Mouse (Mus musculus) adrenal gland, postnatal 14 days (tissue): ENCODE results near the gene Cops6. TPM values are rescaled to one million over a fixed set of nuclear protein-coding genes. Genes with fewer than 3 reads are reported as not detected.
A peak's percentile ranks its signal among the peaks of the same experiment; 100 is the strongest.

Source experiments
- DNase-seq: peaks from one replicate; pipeline ENCODE4 v3.0.0; 2021; ENCODE audit warnings: mixed read lengths
- long read RNA-seq, 2 experiments: library from polyadenylated mRNA; stranded (forward); transcript quantifications; one replicate each; pipeline ENCODE4 v2.0.0; 2021
- total RNA-seq: library from RNA; stranded (reverse); gene quantifications from 2 replicates; pipeline ENCODE4 v1.2.3, GENCODE M21; 2021

The Cops6 gene
- 149 and 153 TPM in 2 replicates for total RNA-seq
- long read RNA-seq, experiment 1, transcript Cops6-202 (10 exons, 1,098 nt), result minor isoform, 5 of 317 reads
- long read RNA-seq, experiment 1, transcript Cops6-201 (10 exons, 1,787 nt), result major isoform, 294 of 317 reads
- long read RNA-seq, experiment 1, partial matches to known transcripts, result 11 of 317 reads
- long read RNA-seq, experiment 1, other reads (novel, unspliced or antisense), result 7 of 317 reads
- long read RNA-seq, experiment 2, transcript Cops6-201 (10 exons, 1,787 nt), result major isoform, 284 of 310 reads
- long read RNA-seq, experiment 2, partial matches to known transcripts, result 7 of 310 reads
- long read RNA-seq, experiment 2, other reads (novel, unspliced or antisense), result 15 of 310 reads

DNA sequence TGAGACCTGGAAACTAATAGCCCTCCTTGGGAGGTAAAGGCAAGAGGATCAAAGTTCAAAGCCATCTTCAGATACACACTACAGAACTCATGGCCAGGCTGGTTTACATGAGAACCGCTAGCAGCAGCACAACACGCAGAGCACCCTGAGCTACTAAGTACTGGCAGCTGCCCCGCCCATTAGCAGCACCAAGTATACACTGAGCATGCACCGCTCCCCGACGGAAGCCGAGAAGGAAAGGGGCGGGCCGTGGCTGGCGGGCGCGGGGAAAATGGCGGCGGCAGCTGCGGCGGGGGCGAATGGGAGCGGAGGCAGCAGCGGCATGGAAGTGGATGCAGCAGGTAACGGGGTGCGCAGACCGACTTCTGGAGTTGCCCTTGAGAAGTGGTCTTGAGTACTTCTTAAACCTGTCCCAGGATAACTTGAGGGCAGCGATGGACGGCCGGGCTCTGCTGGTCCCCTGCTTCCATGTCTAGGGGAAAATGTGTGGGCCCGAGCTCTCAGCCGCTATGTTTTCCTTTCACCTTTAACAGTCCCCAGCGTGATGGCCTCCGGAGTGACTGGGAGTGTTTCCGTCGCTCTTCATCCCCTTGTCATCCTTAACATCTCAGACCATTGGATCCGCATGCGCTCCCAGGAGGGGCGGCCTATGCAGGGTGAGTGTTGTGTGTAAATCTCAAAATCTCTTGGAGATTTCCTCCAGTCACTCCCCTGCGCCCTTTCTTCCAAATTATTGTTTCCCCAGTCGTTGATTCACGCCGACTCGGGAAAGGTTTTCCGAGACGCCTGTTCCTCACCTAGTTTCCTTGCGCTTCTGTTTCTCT, at the start of gene Cops6:
Gene Cops6, plus strand, starts transcription at position 230 of the 824 bp plus-strand sequence.
- DNase-seq, result peak; percentile 98

DNA sequence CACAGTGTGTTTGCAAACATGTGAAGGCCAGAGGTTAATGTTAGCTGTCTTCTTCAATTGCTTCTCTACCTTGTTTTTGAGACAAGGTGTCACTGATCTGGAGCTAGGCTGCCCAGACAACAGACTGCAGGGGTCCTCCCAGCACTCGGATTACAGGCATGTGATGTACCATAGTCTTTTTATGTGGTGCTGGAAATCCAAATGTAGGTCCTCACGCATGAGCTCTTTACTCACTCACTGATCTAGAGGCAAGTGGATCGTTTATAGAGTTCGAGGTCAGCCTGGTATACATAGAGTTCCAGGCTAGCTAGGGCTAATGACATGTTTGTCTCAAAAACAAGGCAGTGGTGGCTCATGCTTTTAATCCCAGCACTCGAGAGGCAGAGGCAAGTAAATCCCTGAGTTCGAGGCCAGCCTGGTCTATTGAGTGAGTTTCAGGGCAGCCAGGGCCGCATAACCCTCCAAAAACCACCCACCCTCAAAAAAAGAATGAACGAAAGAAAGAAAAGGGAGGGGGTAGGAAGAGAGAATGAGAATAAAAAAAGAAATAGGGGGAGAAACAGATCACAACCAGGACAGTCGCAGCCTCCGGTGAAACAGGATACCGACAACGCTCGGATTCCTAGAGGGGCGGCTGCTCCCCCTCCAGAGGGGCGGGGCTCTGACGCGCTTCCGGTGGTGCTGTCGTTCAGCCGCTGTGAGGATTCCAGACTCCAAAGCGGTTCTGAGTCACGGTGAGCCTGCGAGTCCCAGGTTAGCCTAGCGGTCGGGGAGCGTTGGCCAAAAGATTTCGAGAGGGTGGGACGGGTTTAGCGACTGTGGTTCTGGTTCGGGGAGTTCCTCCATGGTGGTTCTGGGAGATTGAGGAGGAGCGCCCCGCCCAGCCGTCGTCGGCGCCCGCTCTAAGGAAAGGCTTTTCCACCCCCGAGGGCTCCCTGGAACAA, 44.3 kb upstream of the Cops6 start, which contains the start of gene Zscan21:
Gene Zscan21, plus strand, starts transcription at position 649 of the 944 bp plus-strand sequence.
- DNase-seq, result peak; percentile 96

DNA sequence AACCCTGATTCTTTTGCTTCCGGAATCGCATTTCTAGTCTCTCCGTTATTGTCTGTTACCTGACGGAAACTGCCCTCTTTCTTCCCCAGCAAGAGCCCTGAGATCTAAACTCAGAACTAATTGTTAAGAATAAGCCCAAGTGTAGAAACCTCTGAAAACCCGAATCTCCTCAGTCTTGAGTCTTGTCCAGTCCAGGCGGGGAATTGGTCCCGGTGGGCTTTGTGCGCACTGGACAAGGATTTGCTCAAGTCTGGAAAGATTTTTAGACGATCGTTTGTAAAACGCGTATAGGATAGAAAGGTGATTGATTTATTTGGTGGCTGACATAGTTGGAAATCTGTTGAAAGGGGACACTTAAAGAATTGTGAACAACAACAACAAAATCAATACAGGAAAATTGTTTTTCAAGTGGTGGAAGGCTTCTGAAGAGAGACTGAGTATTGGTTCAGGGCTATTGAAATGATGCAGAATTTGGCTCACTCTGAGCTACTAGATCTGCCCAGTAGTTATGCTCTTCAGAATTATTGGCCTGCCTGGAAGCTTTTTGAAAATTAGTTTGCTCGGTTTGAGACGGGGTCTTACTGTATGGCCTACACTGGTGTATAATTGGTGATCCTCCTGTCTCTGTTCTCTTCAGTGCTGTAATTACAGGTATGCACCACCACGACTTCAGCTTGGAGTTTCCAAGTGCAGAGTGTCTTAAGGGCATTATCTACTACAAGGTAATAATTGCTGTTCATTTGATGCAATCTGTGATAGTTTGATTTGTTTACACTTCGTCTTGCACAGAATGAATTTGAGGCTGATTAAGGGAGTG, 43.5 kb upstream of the Cops6 start:
- no peak for DNase-seq

DNA sequence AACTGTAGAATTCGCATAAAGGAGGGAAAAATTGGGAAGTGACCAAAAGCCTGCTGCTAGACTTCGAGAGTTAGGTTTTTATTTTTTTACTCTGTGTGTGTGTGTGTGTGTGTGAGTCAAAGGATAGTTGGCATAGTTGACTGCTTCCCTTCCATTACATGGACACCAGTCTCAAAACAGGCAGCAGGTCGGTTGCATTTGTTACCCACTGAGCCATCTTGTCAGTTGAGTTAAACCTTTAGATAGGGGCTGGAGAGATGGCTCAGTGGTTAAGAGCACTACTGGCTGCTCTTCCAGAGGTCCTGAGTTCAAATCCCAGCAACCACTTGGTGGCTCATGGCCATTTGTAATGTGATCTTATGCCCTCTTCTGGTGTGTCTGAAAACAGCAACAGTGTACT, 42.8 kb upstream of the Cops6 start:
- DNase-seq, result no peak

DNA sequence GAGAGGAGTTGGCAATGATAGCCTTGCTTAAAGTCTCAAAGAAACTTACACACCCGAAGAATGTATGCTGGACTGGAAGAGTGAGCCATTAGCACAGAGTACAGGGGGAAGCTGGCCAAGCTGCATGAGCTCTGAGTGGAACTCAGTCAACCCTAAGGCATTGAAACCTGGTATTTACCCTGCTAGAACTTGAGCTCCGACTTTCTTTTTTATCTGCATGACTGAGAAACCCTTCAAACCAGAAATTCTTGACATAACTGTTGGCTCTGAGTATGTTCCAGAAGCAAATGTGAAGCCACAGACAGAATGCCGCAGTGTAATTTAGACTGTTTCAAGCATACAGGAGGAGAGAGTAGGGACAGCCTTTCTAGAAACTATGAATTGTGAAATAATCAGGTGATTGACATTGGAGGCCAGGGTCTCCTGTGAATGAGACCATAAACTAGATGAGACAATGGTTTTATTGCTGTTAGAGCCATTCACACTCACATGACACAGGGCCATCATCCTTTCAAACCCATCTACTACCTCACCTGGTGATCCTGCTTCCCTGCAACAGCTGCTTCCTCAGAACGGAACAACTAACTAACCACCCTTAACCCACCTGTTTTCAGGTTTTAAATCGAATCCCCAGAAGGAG, 28.3 kb upstream of the Cops6 start:
- DNase-seq, result no peak

DNA sequence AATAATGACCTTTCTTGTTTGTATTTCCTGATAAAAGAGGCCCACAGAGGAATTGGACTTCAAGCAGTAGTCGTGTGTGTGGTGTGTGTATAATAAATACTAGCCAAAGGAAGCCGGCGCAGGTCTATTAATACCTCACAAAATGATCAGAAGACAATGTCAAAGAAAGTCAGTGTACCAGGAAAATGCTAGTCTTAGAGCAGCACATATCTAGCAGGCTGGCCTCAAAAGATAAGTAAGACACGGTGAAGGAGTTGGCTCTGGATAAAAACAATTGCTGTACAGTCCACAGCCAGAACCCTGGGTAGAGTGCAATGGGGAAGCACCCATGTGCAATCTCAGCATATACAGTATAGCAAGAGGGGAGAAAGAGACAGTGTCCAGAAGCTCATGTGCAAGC, 23.6 kb upstream of the Cops6 start:
- no peak for DNase-seq

DNA sequence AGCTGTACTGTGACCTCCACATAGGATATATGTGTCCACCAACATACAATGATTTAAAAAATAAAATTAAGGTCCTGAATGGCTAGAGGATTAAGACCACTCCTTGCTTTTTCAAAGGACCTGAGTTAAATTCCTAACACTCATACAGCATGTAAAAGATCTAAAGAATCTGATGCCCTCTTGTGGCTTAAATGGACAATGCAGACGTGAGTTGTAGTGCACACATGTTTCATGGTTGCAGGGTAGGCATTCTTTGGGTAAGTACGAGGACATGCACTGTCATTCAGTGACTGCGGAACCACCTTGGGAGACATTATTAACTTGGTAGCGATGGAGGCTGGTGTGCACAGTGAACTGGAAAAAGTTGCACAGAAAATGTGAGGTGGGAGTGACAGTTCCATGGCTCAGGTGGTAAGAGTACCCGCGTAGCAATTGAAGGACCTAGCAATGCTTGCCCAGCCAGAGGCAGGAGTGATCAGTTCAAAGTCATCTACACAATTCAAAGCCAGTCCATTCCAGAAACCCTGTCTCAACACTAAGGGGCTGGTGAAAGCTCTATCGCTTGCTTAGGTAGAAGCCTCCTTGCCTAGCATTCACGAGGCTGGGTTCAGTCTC, 22.8 kb upstream of the Cops6 start:
- peak; percentile 54 for DNase-seq

DNA sequence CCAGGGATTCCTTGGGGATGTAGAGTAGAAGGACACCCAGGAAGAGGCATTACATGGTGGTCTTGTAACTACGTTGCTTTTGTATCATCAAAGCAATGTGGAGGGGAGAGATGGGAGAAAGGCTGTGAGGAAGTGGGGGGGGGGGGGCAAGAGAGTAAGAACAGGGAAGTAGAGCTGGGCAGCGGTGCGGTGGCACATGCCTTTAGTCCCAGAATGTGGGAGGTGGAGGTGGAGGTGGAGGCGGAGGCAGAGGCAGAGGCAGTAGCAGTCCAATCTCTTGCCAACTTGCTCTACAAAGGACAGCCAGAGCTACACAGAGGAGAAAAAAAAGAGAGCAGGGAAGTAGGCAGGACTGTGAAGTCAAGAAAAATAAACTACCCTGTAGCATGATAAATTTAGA, 22.3 kb upstream of the Cops6 start:
- DNase-seq, result no peak

DNA sequence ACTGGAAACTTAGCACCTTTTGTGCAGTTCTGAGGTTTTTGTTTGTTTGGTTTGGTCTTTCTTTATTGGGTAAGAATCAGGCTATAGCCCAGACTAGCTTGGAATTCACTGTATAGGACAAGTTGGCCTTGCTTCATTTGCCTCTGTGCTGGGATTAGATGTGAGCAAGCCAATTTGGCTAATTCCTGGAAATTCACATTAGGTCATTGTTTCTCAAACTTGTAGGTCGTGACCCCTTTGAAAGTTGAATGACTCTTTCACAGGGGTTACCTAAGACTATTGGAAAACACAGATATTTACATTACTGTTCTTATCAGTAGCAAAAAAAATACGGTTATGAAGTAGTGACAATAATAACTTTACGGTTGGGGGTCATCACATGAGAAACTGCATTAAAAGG, 6.5 kb upstream of the Cops6 start:
- no peak for DNase-seq

DNA sequence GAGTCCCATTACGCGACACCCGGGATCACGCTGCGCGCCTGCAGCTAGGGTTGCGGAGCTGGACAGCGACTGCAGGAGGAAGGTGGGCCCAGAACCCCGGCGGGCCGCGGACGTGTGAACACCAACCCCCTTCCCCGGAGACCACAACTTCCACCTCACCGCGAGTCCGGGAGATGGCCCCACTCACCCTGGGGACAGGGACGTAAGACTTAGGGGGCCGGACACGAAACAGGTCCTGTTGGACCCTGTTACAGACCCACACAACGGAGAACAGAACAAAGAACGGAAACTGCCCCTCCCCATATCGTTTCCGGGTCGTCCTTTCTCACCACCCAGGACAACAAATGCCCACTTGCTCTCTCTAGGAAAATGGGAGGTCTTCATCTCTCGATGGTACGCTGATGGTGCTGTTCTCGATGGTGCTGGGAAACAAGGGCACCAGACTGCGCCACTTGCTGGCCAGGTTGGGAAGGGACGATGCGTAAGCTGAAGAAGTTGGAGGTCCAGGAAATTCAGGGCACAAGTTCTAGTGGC, 5.4 kb upstream of the Cops6 start, which contains the start of gene Zfp113:
Gene Zfp113, minus strand, starts transcription at position 302 of the 534 bp plus-strand sequence.
- DNase-seq, result peak; percentile 93

DNA sequence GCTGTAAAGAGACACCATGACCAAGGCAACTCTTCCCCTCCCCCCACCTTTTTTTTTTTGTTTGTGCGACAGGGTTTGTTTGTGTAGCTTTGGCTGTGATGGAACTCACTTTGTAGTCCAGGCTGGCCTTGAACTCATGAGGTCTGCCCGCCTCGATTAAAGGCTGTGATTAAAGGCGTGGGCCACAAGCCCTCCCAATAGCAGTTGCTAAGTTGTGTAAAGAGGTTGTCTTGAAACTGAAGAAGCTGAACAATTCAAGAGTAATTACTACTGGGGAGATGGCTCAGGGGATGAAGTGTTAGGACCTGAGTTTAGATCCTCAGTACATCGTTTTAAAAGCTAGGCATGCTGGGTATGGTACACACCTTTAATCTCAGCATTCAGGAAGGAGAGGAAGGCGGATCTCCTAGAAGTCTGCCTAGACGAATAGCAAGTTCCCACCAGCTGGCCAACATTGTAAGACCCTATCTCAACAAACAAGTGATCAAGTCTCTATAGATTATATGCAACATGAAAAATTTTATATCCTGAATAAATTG, 578 bp upstream of the Cops6 start:
- DNase-seq, result no peak

DNA sequence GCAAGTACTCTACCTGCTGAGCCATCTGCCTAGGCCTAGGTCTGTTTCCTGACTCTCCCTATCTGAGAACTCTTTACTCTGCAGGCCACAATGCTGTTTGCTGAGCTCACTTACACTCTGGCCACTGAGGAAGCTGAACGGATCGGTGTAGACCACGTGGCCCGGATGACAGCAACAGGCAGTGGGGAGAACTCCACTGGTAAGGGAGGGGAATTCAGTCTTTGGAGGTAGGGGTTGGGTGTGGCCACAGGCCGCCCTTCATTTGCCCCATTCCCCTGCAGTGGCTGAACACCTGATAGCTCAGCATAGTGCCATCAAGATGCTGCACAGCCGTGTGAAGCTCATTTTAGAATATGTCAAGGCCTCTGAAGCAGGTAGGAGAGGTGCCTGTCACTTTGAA, 2.2 kb downstream of the Cops6 start:
- DNase-seq, result no peak

DNA sequence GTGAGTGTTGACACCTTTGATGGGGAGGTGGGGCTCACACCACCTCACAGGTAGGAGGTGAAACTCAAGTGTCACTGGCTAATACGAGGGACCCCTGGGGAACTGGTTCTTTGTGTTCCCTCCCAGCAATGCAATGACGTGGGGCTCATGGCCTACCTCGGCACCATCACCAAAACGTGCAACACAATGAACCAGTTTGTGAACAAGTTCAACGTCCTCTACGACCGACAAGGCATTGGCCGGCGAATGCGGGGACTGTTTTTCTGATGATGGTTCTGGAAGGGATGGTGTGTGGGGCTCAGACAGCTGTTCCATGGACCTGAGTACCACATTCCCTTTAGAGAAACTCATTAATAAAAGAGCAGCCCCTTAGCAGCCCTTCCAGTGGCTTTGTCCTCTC, 2.7 kb downstream of the Cops6 start:
- no peak for DNase-seq

DNA sequence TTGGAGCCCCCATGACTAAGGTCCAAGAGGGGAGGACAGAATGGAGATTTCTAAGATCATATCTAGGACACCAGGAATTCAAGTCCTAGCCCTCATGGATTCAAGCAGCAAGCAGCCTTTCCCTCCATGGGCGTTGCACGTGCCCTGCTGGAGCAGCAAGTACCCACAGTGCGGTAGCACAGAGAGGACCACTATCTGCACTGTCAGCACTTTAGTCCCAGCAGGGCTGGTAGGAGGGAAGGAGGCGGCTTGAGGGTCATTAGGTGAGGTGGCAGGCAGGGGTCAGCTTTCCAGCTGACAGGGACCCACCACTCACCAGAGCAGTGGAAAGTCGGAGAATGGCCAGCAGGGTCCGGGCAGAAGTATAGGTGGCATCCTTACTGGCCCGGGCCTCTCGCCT, 4.7 kb downstream of the Cops6 start:
- no peak for DNase-seq

DNA sequence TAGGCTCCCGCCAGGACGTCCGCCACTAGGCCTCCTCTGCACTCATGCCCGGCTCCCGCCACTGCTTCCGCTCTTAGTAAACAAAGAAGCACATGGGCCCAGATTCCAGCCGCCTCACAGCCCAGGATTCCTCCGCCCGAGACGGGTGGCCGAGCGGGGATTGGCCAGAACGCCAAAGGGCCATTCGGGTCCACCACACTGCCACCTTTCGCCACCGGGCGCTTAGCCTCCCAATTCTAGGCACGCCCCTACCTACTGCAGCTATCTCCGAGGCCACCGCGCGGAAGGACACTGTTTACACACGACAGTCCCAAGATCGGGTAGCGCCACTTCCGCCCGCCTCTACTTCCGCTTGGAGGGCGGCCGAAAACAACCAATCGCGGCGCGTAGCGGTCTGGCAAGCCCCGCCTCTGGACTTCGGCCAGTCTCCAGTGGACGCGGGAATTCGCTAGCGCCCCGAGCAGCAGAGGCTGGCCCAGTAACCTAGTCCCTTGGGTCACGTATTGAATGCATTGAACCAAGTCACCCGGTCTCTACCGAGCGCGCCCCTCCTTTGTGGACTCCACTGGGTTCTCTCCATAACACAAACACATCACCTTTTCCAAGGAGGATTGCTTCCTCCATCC, 10.2 kb downstream of the Cops6 start:
- peak; percentile 98 for DNase-seq

DNA sequence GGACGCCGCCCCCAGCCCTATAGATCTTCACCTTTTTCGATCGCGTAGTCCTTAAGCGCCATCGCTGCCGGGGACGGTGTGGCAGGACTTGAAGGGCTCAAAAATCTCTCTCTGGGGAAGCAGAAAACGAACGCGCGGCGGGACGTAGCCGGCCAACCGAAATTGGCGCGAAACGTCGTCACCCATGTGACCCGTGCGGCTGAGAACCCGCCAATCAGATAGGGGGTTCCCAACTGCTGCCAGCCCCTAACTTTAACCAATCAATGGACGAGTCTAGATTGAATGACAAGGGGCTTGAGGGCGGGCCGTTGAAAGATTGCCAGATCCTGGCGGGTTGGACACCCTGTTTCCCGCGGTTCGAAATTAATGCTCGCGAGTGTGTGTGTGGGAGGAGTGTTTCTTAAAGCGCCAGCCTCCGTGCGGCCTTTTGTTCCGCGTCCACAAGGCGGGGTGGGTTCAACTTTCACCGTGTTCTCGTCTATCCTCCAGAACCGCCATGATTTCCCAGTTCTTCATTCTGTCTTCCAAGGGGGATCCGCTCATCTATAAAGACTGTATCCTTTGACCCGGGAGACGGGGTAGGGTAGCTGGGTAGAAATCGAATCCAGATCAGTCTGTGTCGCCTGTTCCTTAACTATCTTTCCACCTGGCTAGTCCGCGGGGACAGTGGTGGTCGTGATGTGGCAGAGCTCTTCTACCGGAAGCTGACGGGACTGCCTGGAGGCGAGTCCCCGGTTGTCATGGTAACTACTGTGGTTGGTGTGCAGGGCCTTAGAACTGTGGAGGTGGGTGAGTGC, 11.0 kb downstream of the Cops6 start, which contains the start of the genes Ap4m1 and Mcm7:
Gene Ap4m1, plus strand, starts transcription at position 308 of the 797 bp plus-strand sequence.
Gene Mcm7, minus strand, starts transcription at position 728 of the 797 bp plus-strand sequence.
- peak; percentile 98 for DNase-seq

DNA sequence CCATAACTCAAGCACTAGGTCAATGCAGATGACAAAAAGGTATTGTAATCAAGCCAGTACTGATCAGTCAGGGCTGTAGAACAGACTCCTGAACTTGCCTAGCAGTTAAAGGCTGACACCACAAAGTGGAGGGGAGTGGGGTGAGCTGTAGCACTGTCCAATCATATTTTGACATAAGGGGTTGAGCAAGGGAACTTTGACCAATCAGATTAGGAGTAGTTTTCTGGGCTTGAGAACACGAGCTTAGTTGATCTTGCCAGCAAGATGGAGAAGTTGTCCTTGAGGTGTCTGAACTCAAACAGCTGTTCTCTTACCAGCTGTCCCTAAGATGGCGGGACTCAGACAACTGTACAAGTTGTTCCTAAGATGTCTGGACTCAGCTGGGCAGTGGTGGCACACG, 12.3 kb downstream of the Cops6 start:
- DNase-seq, result no peak

DNA sequence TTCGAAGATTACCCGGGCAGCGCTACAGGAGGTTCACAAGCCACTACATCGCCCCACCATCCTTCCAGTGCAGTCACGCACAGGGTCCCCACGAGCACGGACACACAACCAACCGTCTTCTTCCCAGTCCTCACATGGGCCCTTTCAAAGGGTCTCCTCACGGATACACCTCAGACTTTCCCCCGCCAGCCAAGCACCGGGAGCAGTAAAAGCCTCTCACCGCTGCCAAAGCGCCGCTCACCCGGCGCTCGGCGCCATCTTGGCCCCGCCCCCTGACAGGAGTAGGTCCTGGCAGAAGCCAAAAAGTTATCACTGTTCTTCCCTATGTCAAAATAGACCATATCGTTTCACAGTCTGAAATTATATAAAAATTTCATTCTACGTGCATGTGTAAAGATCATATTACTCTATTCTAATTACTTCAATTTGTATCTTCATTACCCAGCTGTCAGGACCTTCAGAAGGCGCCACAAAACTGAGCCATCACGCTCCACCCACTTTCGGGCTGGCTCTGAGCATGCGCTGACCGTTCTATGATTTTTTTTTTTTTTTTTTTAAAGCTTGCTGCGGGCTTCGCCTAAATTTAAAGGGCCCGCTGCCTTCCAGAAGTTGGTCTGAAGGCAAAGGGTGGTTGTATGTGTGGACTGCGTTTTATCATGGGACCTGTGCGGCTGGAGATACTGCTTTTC, 26.2 kb downstream of the Cops6 start, which contains the start of the genes Taf6 and Cnpy4:
Gene Taf6, minus strand, starts transcription at position 502 of the 689 bp plus-strand sequence.
Gene Cnpy4, plus strand, starts transcription at position 536 of the 689 bp plus-strand sequence.
- peak; percentile 88 for DNase-seq
